In genomic region chr2:117936590-117936989, GRCm38 (mm10) we compare ENCODE assay signal across 14 mouse cellular contexts.
"Had no signal": no experiment of that assay in that cellular context is flagged by ENCODE, and none has a peak within 500 bp of the region (broad histone marks: within the 10 kb centered on the region; RNA-seq: fewer than 3 reads in every experiment).

No protein-coding gene starts in this region.

- ATAC-seq: midbrain, embryonic 13.5 days; midbrain, embryonic 15.5 days had no signal

- H3K9ac ChIP-seq: liver, embryonic 14.5 days; lung, embryonic 14.5 days; midbrain, embryonic 13.5 days; midbrain, embryonic 15.5 days; neural tube, embryonic 12.5 days had no signal

- DNase-seq: lung, adult 18-20 months; lung, embryonic 14.5 days; lung, postnatal 4 days; right cerebral cortex, postnatal 14 days; spleen, adult 18-20 months; thymus, adult 18-20 months; thymus, postnatal 14 days; thymus, postnatal 36 days had no signal

- H3K27me3 ChIP-seq: megakaryocyte, embryonic 14.5 days; midbrain, embryonic 13.5 days; midbrain, embryonic 15.5 days had no signal

- H3K4me3 ChIP-seq: megakaryocyte, embryonic 14.5 days; midbrain, embryonic 13.5 days; midbrain, embryonic 15.5 days; neural tube, embryonic 12.5 days had no signal

- H3K27ac ChIP-seq: liver, embryonic 14.5 days; midbrain, embryonic 13.5 days; midbrain, embryonic 15.5 days; neural tube, embryonic 12.5 days had no signal

- H3K4me2 ChIP-seq: lung, embryonic 14.5 days; midbrain, embryonic 11.5 days; midbrain, embryonic 13.5 days; midbrain, embryonic 15.5 days; neural tube, embryonic 12.5 days had no signal

- H3K36me3 ChIP-seq: midbrain, embryonic 13.5 days; midbrain, embryonic 15.5 days; neural tube, embryonic 12.5 days had no signal

- H3K9me3 ChIP-seq: megakaryocyte, embryonic 14.5 days; midbrain, embryonic 13.5 days; midbrain, embryonic 15.5 days; neural tube, embryonic 12.5 days had no signal
